10 mouse cellular contexts compared by ENCODE assay signal in genomic region chr4:46084416-46085172, GRCm38 (mm10). TPM values are rescaled to one million over a fixed set of nuclear protein-coding genes. Genes with fewer than 3 reads are reported as not detected.
DNase-seq lines count a peak whose midpoint lies in the region; ATAC-seq and TF ChIP-seq lines count a peak whose summit lies in the region.
"Had no signal": no experiment of that assay in that cellular context is flagged by ENCODE, and none has a peak within 500 bp of the region (broad histone marks: within the 10 kb centered on the region; RNA-seq: fewer than 3 reads in every experiment).

No protein-coding gene starts in this region.

- intact Hi-C loops in heart, postnatal 36 days (cut with DNase I), result loop anchor here (5.0 kb wide), 1 partner anchor 42 kb away; no protein-coding TSS in a partner anchor

- no peaks in the 10 kb centered on the region for H3K9me3 ChIP-seq in heart, embryonic 14.5 days (ENCODE audit: control insufficient read depth, low read length)
- H3K9me3 ChIP-seq in midbrain, embryonic 11.5 days (ENCODE audit: control insufficient read depth, low read length), result no peaks in the 10 kb centered on the region
- no peaks in the 10 kb centered on the region for H3K9me3 ChIP-seq in midbrain, embryonic 13.5 days
- no peaks in the 10 kb centered on the region for H3K9me3 ChIP-seq in hindbrain, postnatal 0 days (ENCODE audit: low read length)
- H3K9me3 ChIP-seq: liver, embryonic 15.5 days had no signal

- H3K4me3 ChIP-seq in heart, embryonic 14.5 days (ENCODE audit: control insufficient read depth in 1 of 2, insufficient read depth in 1 of 2, low read depth in 1 of 2, low read length in 2 of 2), result no peak overlapping the region
- H3K4me3 ChIP-seq in midbrain, embryonic 11.5 days (ENCODE audit: low read depth, low read length), result no peak overlapping the region
- H3K4me3 ChIP-seq in midbrain, embryonic 13.5 days (replicated peaks), result no peak overlapping the region
- H3K4me3 ChIP-seq in hindbrain, postnatal 0 days (ENCODE audit: low read length), result no peak overlapping the region
- H3K4me3 ChIP-seq: liver, embryonic 15.5 days had no signal

- 65% methylated on average over 9 of the region's 9 CpGs for WGBS in heart, embryonic 14.5 days
- WGBS in midbrain, embryonic 11.5 days, result 68% methylated on average over 9 of the region's 9 CpGs
- 71% methylated on average over 9 of the region's 9 CpGs for WGBS in midbrain, embryonic 13.5 days
- WGBS in hindbrain, postnatal 0 days, result 48% methylated on average over 9 of the region's 9 CpGs

- no peak for TF ChIP-seq CTCF in hindbrain, postnatal 0 days (IDR thresholded peaks at IDR 0.05; ENCODE audit: low read depth)

- H3K4me1 ChIP-seq in heart, embryonic 14.5 days (ENCODE audit: control insufficient read depth in 2 of 2, insufficient read depth in 2 of 2, low read length in 2 of 2), result peaks cover 29 to 32% of the 10 kb centered on the region in 2 experiments
- H3K4me1 ChIP-seq in midbrain, embryonic 11.5 days (ENCODE audit: control insufficient read depth, insufficient read depth, low read length), result no peaks in the 10 kb centered on the region
- H3K4me1 ChIP-seq in midbrain, embryonic 13.5 days (replicated peaks), result peaks cover 16% of the 10 kb centered on the region
- peaks cover 14% of the 10 kb centered on the region; the same call in 1 of the 2 replicates for H3K4me1 ChIP-seq in hindbrain, postnatal 0 days (ENCODE audit: insufficient read depth, low read length)
- H3K4me1 ChIP-seq: liver, embryonic 15.5 days had no signal

- no peak overlapping the region for H3K9ac ChIP-seq in heart, embryonic 14.5 days (ENCODE audit: low read length)
- no peak overlapping the region for H3K9ac ChIP-seq in midbrain, embryonic 11.5 days (ENCODE audit: low read length)
- H3K9ac ChIP-seq in midbrain, embryonic 13.5 days (replicated peaks), result no peak overlapping the region
- no peak overlapping the region for H3K9ac ChIP-seq in hindbrain, postnatal 0 days (replicated peaks; ENCODE audit: low read length)
- H3K9ac ChIP-seq: liver, embryonic 15.5 days had no signal

- peaks cover 70% of the 10 kb centered on the region for H3K36me3 ChIP-seq in heart, embryonic 14.5 days (ENCODE audit: control insufficient read depth, insufficient read depth, low read length)
- no peaks in the 10 kb centered on the region for H3K36me3 ChIP-seq in midbrain, embryonic 11.5 days (ENCODE audit: control insufficient read depth, insufficient read depth, low read length)
- no peaks in the 10 kb centered on the region for H3K36me3 ChIP-seq in midbrain, embryonic 13.5 days
- no peaks in the 10 kb centered on the region for H3K36me3 ChIP-seq in hindbrain, postnatal 0 days (ENCODE audit: insufficient read depth, low read length)

- no peak overlapping the region for H3K4me2 ChIP-seq in heart, embryonic 14.5 days (ENCODE audit: low read length)
- no peak overlapping the region for H3K4me2 ChIP-seq in midbrain, embryonic 11.5 days
- no peak overlapping the region for H3K4me2 ChIP-seq in midbrain, embryonic 13.5 days (replicated peaks)
- no peak overlapping the region for H3K4me2 ChIP-seq in hindbrain, postnatal 0 days (ENCODE audit: low read depth, low read length)
- H3K4me2 ChIP-seq: liver, embryonic 15.5 days had no signal

- DNase-seq in cerebellum, adult 18-20 months, result peak; percentile 46 to 47
- DNase-seq in cerebellum, adult 11-12 months, result no peak
- no peak for DNase-seq in heart, postnatal 36 days
- peak; percentile 51 for DNase-seq in midbrain, embryonic 11.5 days (ENCODE audit: low spot score, missing footprints)
- DNase-seq in hindbrain, postnatal 0 days (ENCODE audit: low spot score), result peak; percentile 21
- DNase-seq in thymus, postnatal 14 days, result no peak

- peak overlapping the region; percentile 9 to 64; a peak in 3 of 4 replicates for H3K27ac ChIP-seq in heart, embryonic 14.5 days (replicated peaks in 1 of 2; ENCODE audit: control insufficient read depth in 1 of 2, insufficient read depth in 1 of 2, low read depth in 2 of 2, low read length in 2 of 2)
- H3K27ac ChIP-seq in midbrain, embryonic 11.5 days (ENCODE audit: low read depth, low read length), result no peak overlapping the region
- H3K27ac ChIP-seq in midbrain, embryonic 13.5 days, result no peak overlapping the region; the same call in 1 of the 2 replicates
- H3K27ac ChIP-seq in hindbrain, postnatal 0 days, result peak overlapping the region; percentile 64; the same call in 1 of the 2 replicates
- H3K27ac ChIP-seq: liver, embryonic 15.5 days; stomach, postnatal 0 days had no signal

- no peaks in the 10 kb centered on the region for H3K27me3 ChIP-seq in heart, embryonic 14.5 days (ENCODE audit: control insufficient read depth, insufficient read depth, low read length)
- no peaks in the 10 kb centered on the region for H3K27me3 ChIP-seq in midbrain, embryonic 11.5 days (ENCODE audit: control insufficient read depth, insufficient read depth, low read length)
- no peaks in the 10 kb centered on the region for H3K27me3 ChIP-seq in midbrain, embryonic 13.5 days
- H3K27me3 ChIP-seq in hindbrain, postnatal 0 days (ENCODE audit: insufficient read depth, low read length), result no peaks in the 10 kb centered on the region
- H3K27me3 ChIP-seq: liver, embryonic 15.5 days had no signal

- no peak for ATAC-seq in heart, embryonic 14.5 days (ENCODE audit: insufficient number of reproducible peaks, insufficient read depth, low FRiP score, low read depth)
- ATAC-seq in midbrain, embryonic 11.5 days (ENCODE audit: low FRiP score), result no peak
- ATAC-seq in midbrain, embryonic 13.5 days, result no peak
- peak; percentile 47; the same call in 1 of the 2 replicates for ATAC-seq in hindbrain, postnatal 0 days

RNA-seq across cellular contexts. Expression of gene Tmod1, which starts 45.9 kb away (rescaled TPM):
- 220 and 230 TPM in 2 replicates for polyA plus RNA-seq in heart, embryonic 14.5 days (2014; fragmentation: Nextera tagmentation; extraction: Ambion mirVana)
- 100 to 1,000 TPM; 272 to 278 TPM for total RNA-seq in heart, postnatal 36 days (2021)
- polyA plus RNA-seq in midbrain, embryonic 11.5 days (2014; fragmentation: Nextera tagmentation; extraction: Ambion mirVana), result 2.7 and 3.4 TPM in 2 replicates
- 0.39 and 0.76 TPM in 2 replicates for polyA plus RNA-seq in midbrain, embryonic 13.5 days (2015; fragmentation: Nextera tagmentation; extraction: Ambion mirVana)
- total RNA-seq in hindbrain, postnatal 0 days (2014; rRNA removed), result 0.58 and 1.3 TPM in 2 replicates
- polyA plus RNA-seq in hindbrain, postnatal 0 days (2015; fragmentation: Nextera tagmentation; extraction: Ambion mirVana), result 2.3 and 2.5 TPM in 2 replicates

RNA-seq across cellular contexts. Expression of gene Ncbp1, which starts 53.8 kb away (rescaled TPM):
- polyA plus RNA-seq in heart, embryonic 14.5 days (2014; fragmentation: Nextera tagmentation; extraction: Ambion mirVana), result 41.9 and 44.0 TPM in 2 replicates
- total RNA-seq in heart, postnatal 36 days (2021), result 10 to 100 TPM; 19.3 to 19.7 TPM
- 143 and 161 TPM in 2 replicates for polyA plus RNA-seq in midbrain, embryonic 11.5 days (2014; fragmentation: Nextera tagmentation; extraction: Ambion mirVana)
- polyA plus RNA-seq in midbrain, embryonic 13.5 days (2015; fragmentation: Nextera tagmentation; extraction: Ambion mirVana), result 97.4 and 98.3 TPM in 2 replicates
- total RNA-seq in hindbrain, postnatal 0 days (2014; rRNA removed), result 34.8 and 35.3 TPM in 2 replicates
- polyA plus RNA-seq in hindbrain, postnatal 0 days (2015; fragmentation: Nextera tagmentation; extraction: Ambion mirVana), result 44.7 and 46.2 TPM in 2 replicates

RNA-seq across cellular contexts. Expression of gene Tstd2, which starts 53.9 kb away (rescaled TPM):
- polyA plus RNA-seq in heart, embryonic 14.5 days (2014; fragmentation: Nextera tagmentation; extraction: Ambion mirVana), result 24.3 and 25.0 TPM in 2 replicates
- 10 to 100 TPM; 12.8 to 14.0 TPM for total RNA-seq in heart, postnatal 36 days (2021)
- 36.1 and 36.7 TPM in 2 replicates for polyA plus RNA-seq in midbrain, embryonic 11.5 days (2014; fragmentation: Nextera tagmentation; extraction: Ambion mirVana)
- 44.1 and 47.4 TPM in 2 replicates for polyA plus RNA-seq in midbrain, embryonic 13.5 days (2015; fragmentation: Nextera tagmentation; extraction: Ambion mirVana)
- total RNA-seq in hindbrain, postnatal 0 days (2014; rRNA removed), result 20.2 and 25.5 TPM in 2 replicates
- 18.5 and 22.4 TPM in 2 replicates for polyA plus RNA-seq in hindbrain, postnatal 0 days (2015; fragmentation: Nextera tagmentation; extraction: Ambion mirVana)

Comparison
In these comparisons a context has a peak if more than half of its experiments do, and no peak if none do; other contexts are left out.
1. DNase-seq: peak in cerebellum, adult 18-20 months (2 of 2), midbrain, embryonic 11.5 days (single experiment) and hindbrain, postnatal 0 days (single experiment); none in cerebellum, adult 11-12 months (single experiment), heart, postnatal 36 days (0 of 2) and thymus, postnatal 14 days (single experiment).
2. H3K27ac ChIP-seq: peak in heart, embryonic 14.5 days (2 of 2) and hindbrain, postnatal 0 days (single experiment); none in midbrain, embryonic 11.5 days (single experiment) and midbrain, embryonic 13.5 days (single experiment).
3. RNA of gene Tmod1, which starts 45.9 kb away (polyA plus RNA-seq): 220 to 230 TPM in heart, embryonic 14.5 days; 2.7 to 3.4 TPM in midbrain, embryonic 11.5 days, 2.3 to 2.5 TPM in hindbrain, postnatal 0 days and 0.39 to 0.76 TPM in midbrain, embryonic 13.5 days; every median in the first group is over 10 times any median in the second.